ENCODE assay signal across 8 mouse cellular contexts in genomic region chr13:29769647-29770436, GRCm38 (mm10).
DNase-seq lines count a peak whose midpoint lies in the region; ATAC-seq lines count a peak whose summit lies in the region.

No protein-coding gene starts in this region.

- peak; percentile 21 for DNase-seq in cerebellum, adult 9-10 months
- DNase-seq in cerebellum, postnatal 36 days, result no peak
- DNase-seq in B cell, adult 2 months, result peak; percentile 41 to 45
- peak; percentile 25 for DNase-seq in hindbrain, embryonic 10.5 days (ENCODE audit: low spot score)
- peak; percentile 45 for DNase-seq in large intestine, adult 2 months (ENCODE audit: low read depth, low spot score)

- 17% methylated on average over 12 of the region's 12 CpGs for WGBS in embryonic facial prominence, embryonic 12.5 days
- 47% methylated on average over 12 of the region's 12 CpGs for whole genome bisulfite sequencing in hindbrain, embryonic 10.5 days
- WGBS in large intestine, adult 2 months, result 11% methylated on average over 12 of the region's 12 CpGs
- 20% methylated on average over 12 of the region's 12 CpGs for WGBS in stomach, embryonic 15.5 days

- peak overlapping the region; percentile 67 for H3K27ac ChIP-seq in embryonic facial prominence, embryonic 12.5 days
- H3K27ac ChIP-seq in hindbrain, embryonic 10.5 days, result 0 out of 2 replicates have a peak overlapping the region, but pooled peaks have one; percentile 45
- peak overlapping the region; percentile 71 for H3K27ac ChIP-seq in stomach, embryonic 15.5 days

- no peak overlapping the region for H3K9ac ChIP-seq in embryonic facial prominence, embryonic 12.5 days
- no peak overlapping the region for H3K9ac ChIP-seq in stomach, embryonic 15.5 days

- no peaks in the 10 kb centered on the region for H3K36me3 ChIP-seq in embryonic facial prominence, embryonic 12.5 days
- H3K36me3 ChIP-seq in hindbrain, embryonic 10.5 days, result no peaks in the 10 kb centered on the region
- H3K36me3 ChIP-seq in megakaryocyte, embryonic 14.5 days (replicated peaks; ENCODE audit: low read length), result peaks cover 5% of the 10 kb centered on the region
- no peaks in the 10 kb centered on the region for H3K36me3 ChIP-seq in stomach, embryonic 15.5 days

- H3K4me3 ChIP-seq in embryonic facial prominence, embryonic 12.5 days, result no peak overlapping the region
- no peak overlapping the region for H3K4me3 ChIP-seq in hindbrain, embryonic 10.5 days
- peak overlapping the region; percentile 53 for H3K4me3 ChIP-seq in megakaryocyte, embryonic 14.5 days (replicated peaks)
- H3K4me3 ChIP-seq in stomach, embryonic 15.5 days (replicated peaks), result no peak overlapping the region

- H3K27me3 ChIP-seq in embryonic facial prominence, embryonic 12.5 days, result no peaks in the 10 kb centered on the region
- H3K27me3 ChIP-seq in hindbrain, embryonic 10.5 days (ENCODE audit: insufficient read depth, poor library complexity, severe bottlenecking), result no peaks in the 10 kb centered on the region
- H3K27me3 ChIP-seq in megakaryocyte, embryonic 14.5 days (replicated peaks), result no peaks in the 10 kb centered on the region
- no peaks in the 10 kb centered on the region for H3K27me3 ChIP-seq in stomach, embryonic 15.5 days (replicated peaks)

- H3K4me1 ChIP-seq in embryonic facial prominence, embryonic 12.5 days, result peaks cover 40% of the 10 kb centered on the region
- peaks cover 30% of the 10 kb centered on the region for H3K4me1 ChIP-seq in hindbrain, embryonic 10.5 days (replicated peaks)
- peaks cover 47% of the 10 kb centered on the region for H3K4me1 ChIP-seq in megakaryocyte, embryonic 14.5 days
- peaks cover 27% of the 10 kb centered on the region for H3K4me1 ChIP-seq in stomach, embryonic 15.5 days

- no peak overlapping the region for H3K4me2 ChIP-seq in embryonic facial prominence, embryonic 12.5 days (replicated peaks)
- H3K4me2 ChIP-seq in stomach, embryonic 15.5 days, result peak overlapping the region; percentile 13; the same call in 1 of the 2 replicates

- H3K9me3 ChIP-seq in embryonic facial prominence, embryonic 12.5 days, result no peaks in the 10 kb centered on the region
- no peaks in the 10 kb centered on the region for H3K9me3 ChIP-seq in hindbrain, embryonic 10.5 days
- H3K9me3 ChIP-seq in megakaryocyte, embryonic 14.5 days, result no peaks in the 10 kb centered on the region
- no peaks in the 10 kb centered on the region for H3K9me3 ChIP-seq in stomach, embryonic 15.5 days

- 0 out of 2 replicates have a peak, but pooled peaks have one; percentile 64 for ATAC-seq in embryonic facial prominence, embryonic 12.5 days (ENCODE audit: insufficient number of reproducible peaks, insufficient read depth, low FRiP score, low TSS enrichment)
- peak; percentile 81 for ATAC-seq in stomach, embryonic 15.5 days (ENCODE audit: insufficient read depth, low FRiP score, low read depth)

Comparison
In these comparisons a context has a peak if more than half of its experiments do, and no peak if none do; other contexts are left out.
1. DNase-seq: peak in cerebellum, adult 9-10 months (single experiment), B cell, adult 2 months (2 of 2), hindbrain, embryonic 10.5 days (single experiment) and large intestine, adult 2 months (single experiment); none in cerebellum, postnatal 36 days (0 of 2).
2. Peak in every context shown above with its lines, with median percentiles within 50 percentile points of each other: H3K27ac ChIP-seq.